Mouse (Mus musculus): ENCODE data around the gene Tmc4. TPM values are rescaled to one million over a fixed set of nuclear protein-coding genes. Genes with fewer than 3 reads are reported as not detected.

Tmc4 gene
- polyA plus RNA-seq, 2 experiments, result 4.8 to 20.2 TPM

DNA sequence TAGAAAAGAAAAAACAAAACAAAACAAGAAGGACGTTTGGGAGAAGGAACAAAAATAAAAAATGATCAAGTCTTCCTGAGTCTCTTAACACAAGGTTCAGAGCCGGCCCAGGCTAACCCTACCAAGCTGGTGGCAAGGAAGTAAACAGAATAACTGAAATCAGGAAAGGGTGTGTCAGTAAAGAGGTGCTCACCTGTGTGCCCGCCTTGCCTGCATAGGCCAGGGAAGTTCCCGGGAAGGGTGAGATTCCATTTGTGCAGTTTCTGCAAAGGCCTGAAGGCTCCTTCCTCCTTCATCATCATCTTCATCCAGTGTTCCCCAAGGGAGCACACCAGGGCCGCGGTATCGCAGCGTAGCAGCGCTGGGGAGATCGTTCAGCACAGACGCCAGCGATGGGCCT, 982 bp downstream of the Tmc4 start:
- no peak overlapping the region for H3K9ac ChIP-seq (ENCODE audit: low read depth, low read length, severe bottlenecking)
- H3K27me3 ChIP-seq (ENCODE audit: control insufficient read depth, insufficient read depth, low read length), result no peaks in the 10 kb centered on the region
- ATAC-seq (ENCODE audit: low FRiP score, low read depth) (no peak), DNase-seq (ENCODE audit: low spot score) (no peak)
- no peaks in the 10 kb centered on the region for H3K4me1 ChIP-seq (ENCODE audit: control insufficient read depth, insufficient read depth, low read length)
- no peaks in the 10 kb centered on the region for H3K9me3 ChIP-seq (ENCODE audit: control insufficient read depth, low read length)
- no peak overlapping the region for H3K4me2 ChIP-seq (replicated peaks; ENCODE audit: low read depth, low read length, severe bottlenecking)
- peaks cover 17% of the 10 kb centered on the region for H3K36me3 ChIP-seq (ENCODE audit: control insufficient read depth, insufficient read depth, low read length)
- 90% methylated on average over 12 of the region's 12 CpGs for WGBS
- no peak for TF ChIP-seq POLR2A (IDR thresholded peaks at IDR 0.05; ENCODE audit: borderline replicate concordance, extremely low read depth, insufficient read depth, insufficient read length)
- no peak overlapping the region for H3K4me3 ChIP-seq (replicated peaks; ENCODE audit: low read length)
- no peak overlapping the region for H3K27ac ChIP-seq (replicated peaks; ENCODE audit: low read depth, low read length)

- H3K27me3 ChIP-seq (ENCODE audit: control insufficient read depth, insufficient read depth, low read length), result no peaks in the 10 kb centered on the region
- no peak overlapping the region for H3K27ac ChIP-seq (replicated peaks; ENCODE audit: low read depth, low read length)
- DNase-seq (ENCODE audit: low spot score) (no peak), ATAC-seq (ENCODE audit: low FRiP score, low read depth) (no peak)
- no peaks in the 10 kb centered on the region for H3K4me1 ChIP-seq (ENCODE audit: control insufficient read depth, insufficient read depth, low read length)
- H3K4me3 ChIP-seq (replicated peaks; ENCODE audit: low read length), result no peak overlapping the region
- H3K36me3 ChIP-seq (ENCODE audit: control insufficient read depth, insufficient read depth, low read length), result peaks cover 17% of the 10 kb centered on the region
- no peak for TF ChIP-seq POLR2A (IDR thresholded peaks at IDR 0.05; ENCODE audit: borderline replicate concordance, extremely low read depth, insufficient read depth, insufficient read length)
- no peak overlapping the region for H3K4me2 ChIP-seq (replicated peaks; ENCODE audit: low read depth, low read length, severe bottlenecking)
- 82% methylated on average over 3 of the region's 3 CpGs for WGBS
- H3K9me3 ChIP-seq (ENCODE audit: control insufficient read depth, low read length), result no peaks in the 10 kb centered on the region
- no peak overlapping the region for H3K9ac ChIP-seq (ENCODE audit: low read depth, low read length, severe bottlenecking)
These were observed 2.2 kb downstream of the Tmc4 start for GRCm38 (mm10) chr7:3675228-3675548.

GRCm38 (mm10) chr7:3674507-3675227, 2.7 kb downstream of the Tmc4 start:
- H3K4me2 ChIP-seq (replicated peaks; ENCODE audit: low read depth, low read length, severe bottlenecking), result no peak overlapping the region
- TF ChIP-seq POLR2A (IDR thresholded peaks at IDR 0.05; ENCODE audit: borderline replicate concordance, extremely low read depth, insufficient read depth, insufficient read length), result no peak
- ATAC-seq (ENCODE audit: low FRiP score, low read depth), result peak; percentile 80
- H3K4me3 ChIP-seq (replicated peaks; ENCODE audit: low read length), result no peak overlapping the region
- no peaks in the 10 kb centered on the region for H3K27me3 ChIP-seq (ENCODE audit: control insufficient read depth, insufficient read depth, low read length)
- 73% methylated on average over 10 of the region's 10 CpGs for WGBS
- no peak overlapping the region for H3K27ac ChIP-seq (replicated peaks; ENCODE audit: low read depth, low read length)
- DNase-seq (ENCODE audit: low spot score), result peak; percentile 89
- no peaks in the 10 kb centered on the region for H3K9me3 ChIP-seq (ENCODE audit: control insufficient read depth, low read length)
- peaks cover 17% of the 10 kb centered on the region for H3K36me3 ChIP-seq (ENCODE audit: control insufficient read depth, insufficient read depth, low read length)
- H3K9ac ChIP-seq (ENCODE audit: low read depth, low read length, severe bottlenecking), result no peak overlapping the region
- no peaks in the 10 kb centered on the region for H3K4me1 ChIP-seq (ENCODE audit: control insufficient read depth, insufficient read depth, low read length)

- Histone ChIP-seq H3K27me3 (ENCODE audit: control insufficient read depth, insufficient read depth, low read length) (no peaks in the 10 kb centered on the region), H3K9ac (ENCODE audit: low read depth, low read length, severe bottlenecking) (no peak overlapping the region), H3K9me3 (ENCODE audit: control insufficient read depth, low read length) (no peaks in the 10 kb centered on the region), H3K27ac (replicated peaks; ENCODE audit: low read depth, low read length) (no peak overlapping the region), H3K36me3 (ENCODE audit: control insufficient read depth, insufficient read depth, low read length) (peaks cover 14% of the 10 kb centered on the region), H3K4me2 (replicated peaks; ENCODE audit: low read depth, low read length, severe bottlenecking) (no peak overlapping the region), H3K4me1 (ENCODE audit: control insufficient read depth, insufficient read depth, low read length) (peaks cover 17% of the 10 kb centered on the region), H3K4me3 (replicated peaks; ENCODE audit: low read length) (no peak overlapping the region)
- no peak for TF ChIP-seq POLR2A (IDR thresholded peaks at IDR 0.05; ENCODE audit: borderline replicate concordance, extremely low read depth, insufficient read depth, insufficient read length)
- ATAC-seq (ENCODE audit: low FRiP score, low read depth) (no peak), DNase-seq (ENCODE audit: low spot score) (no peak)
- WGBS, result 18% methylated on average over 14 of the region's 14 CpGs
These were observed 10.4 kb downstream of the Tmc4 start for GRCm38 (mm10) chr7:3666921-3667391.

- peak; percentile 24; the same call in 1 of the 2 replicates for TF ChIP-seq POLR2A (IDR thresholded peaks at IDR 0.05; ENCODE audit: borderline replicate concordance, extremely low read depth, insufficient read depth, insufficient read length)
- ATAC-seq (ENCODE audit: low FRiP score, low read depth) (peak; percentile 97), DNase-seq (ENCODE audit: low spot score) (peak; percentile 99)
- Histone ChIP-seq H3K9ac (ENCODE audit: low read depth, low read length, severe bottlenecking) (peak within 1 kb of the TSS; percentile 73), H3K4me1 (ENCODE audit: control insufficient read depth, insufficient read depth, low read length) (peaks cover 17% of the 10 kb centered on the region), H3K9me3 (ENCODE audit: control insufficient read depth, low read length) (no peaks in the 10 kb centered on the region), H3K27me3 (ENCODE audit: control insufficient read depth, insufficient read depth, low read length) (no peaks in the 10 kb centered on the region), H3K36me3 (ENCODE audit: control insufficient read depth, insufficient read depth, low read length) (peaks cover 28% of the 10 kb centered on the region), H3K4me2 (replicated peaks; ENCODE audit: low read depth, low read length, severe bottlenecking) (peak within 1 kb of the TSS; percentile 72), H3K4me3 (replicated peaks; ENCODE audit: low read length) (peak within 1 kb of the TSS; percentile 66), H3K27ac (replicated peaks; ENCODE audit: low read depth, low read length) (peak within 1 kb of the TSS; percentile 77)
- WGBS, result 4% methylated on average over 45 of the region's 45 CpGs
These were observed 11.9 kb downstream of the Tmc4 start, which contains the start of gene Leng1 for GRCm38 (mm10) chr7:3665215-3666114. Leng1 (minus strand) TSS chr7:3665840.

Data from limb, embryonic 14.5 days (tissue).